Mouse (Mus musculus): ENCODE measurements at regions not wholly inside any gene's neighbourhood (a gene's known extent, or its start where the extent isn't known, plus 50 kb on each side); places are given as distances from the start of the nearest gene placed in this dataset.
"Not testable (repeated sequence)": the region's sequence is repeated elsewhere in the genome, so short reads cannot be mapped to it uniquely, and the experiment has no call there.

DNA sequence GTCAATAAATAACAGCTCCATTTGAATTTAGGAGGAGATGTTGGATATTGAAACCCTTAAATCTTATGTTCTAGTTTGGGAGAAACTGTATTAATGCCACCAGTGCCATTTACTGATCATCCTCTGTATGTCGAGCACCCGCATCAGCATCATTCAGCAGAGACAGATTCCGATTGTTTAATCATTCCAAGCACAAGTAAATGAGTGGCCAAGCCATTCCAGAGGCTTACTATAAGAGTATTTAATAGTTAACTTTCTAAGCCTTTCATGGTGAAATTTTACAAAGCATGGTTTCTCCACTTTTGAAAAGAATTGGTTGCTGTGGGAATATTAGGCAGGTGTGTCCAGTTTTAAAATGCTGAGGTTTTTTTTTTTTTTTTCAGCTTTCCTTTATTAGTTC lies 1363.9 kb upstream of the Got2 start:
- no peak for ATAC-seq (replicated peaks; ENCODE audit: poor library complexity)

DNA sequence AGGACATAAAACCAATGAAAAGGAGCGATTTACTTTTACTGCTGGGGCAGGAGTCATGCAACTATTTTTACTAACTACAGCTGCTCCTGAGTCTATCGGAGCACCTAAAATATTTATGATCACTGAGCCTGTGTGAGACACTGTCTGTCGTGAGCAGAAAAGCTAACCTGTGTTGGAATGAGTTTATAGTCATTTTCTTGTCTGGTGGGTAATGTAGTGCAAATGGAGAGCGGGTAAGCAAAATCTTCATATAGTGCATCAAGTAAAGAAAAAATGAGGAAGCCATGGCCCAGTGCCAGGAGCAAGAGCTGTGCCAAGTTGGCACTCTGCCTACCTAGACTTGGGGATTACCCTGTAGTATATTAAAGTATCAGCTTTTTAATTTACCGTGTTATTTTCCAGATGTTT lies 1363.1 kb upstream of the Got2 start:
- ATAC-seq (replicated peaks; ENCODE audit: poor library complexity), result no peak

DNA sequence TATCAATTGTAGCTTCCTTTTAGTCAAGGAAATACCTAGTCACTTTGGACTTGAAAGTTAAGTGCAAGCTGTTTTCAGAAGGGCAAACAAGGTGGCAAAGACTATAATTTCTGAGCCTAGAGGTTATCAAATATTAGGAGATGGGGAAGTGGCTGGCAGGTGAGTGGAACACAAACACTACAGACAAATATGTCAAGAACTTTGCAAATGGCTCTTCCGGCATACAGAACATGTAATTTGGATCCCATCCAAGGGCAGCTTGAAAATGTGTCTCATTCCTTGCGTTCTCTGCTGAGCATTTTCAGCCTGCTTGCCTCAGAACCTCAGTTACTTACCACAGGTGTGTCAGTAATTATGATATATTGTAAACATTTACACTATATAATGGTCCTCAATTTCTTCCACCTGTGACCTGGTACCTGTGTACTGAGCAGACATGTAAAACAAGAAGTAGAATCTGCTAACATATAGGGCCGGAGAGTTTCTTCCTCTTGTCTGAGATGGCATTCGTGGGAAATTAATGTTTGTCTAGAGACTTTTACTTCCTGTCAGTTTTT lies 1346.3 kb upstream of the Got2 start:
- ATAC-seq (replicated peaks; ENCODE audit: poor library complexity), result no peak

DNA sequence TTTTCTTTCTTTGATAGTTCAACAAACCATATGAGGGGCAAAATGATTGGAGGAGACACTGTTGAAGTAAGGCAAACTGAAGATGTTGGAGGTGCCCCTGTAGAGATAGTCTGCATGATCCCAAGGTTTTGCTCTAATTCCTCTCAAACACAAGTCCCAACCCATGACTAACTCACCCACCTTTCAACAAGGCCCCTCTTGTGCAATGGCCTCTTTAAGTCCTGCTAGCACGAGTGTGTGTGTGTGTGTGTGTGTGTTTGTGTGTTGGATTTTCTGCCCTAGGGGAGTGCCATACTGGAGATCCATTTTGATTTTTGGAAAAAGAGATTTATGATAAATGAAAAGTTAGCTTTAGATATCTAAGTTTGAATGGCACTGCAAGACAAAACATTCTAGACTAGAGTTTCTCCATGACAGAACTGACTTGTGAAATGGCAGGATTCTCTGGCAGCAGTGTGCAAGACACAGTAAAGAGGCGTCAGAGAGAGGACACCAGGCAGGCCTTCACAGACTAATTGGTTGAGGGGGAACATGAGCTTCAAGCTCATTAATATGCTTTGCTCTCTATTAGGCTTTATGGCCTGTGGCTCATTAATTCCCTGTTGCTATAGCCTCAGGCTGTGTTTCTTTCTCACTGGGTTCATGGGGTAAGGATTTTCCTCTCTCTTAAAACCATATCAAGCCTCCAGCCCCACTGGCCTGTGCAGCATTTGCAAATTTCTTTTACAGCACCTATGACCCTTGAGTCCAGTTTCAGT lies 1344.5 kb upstream of the Got2 start:
- no peak for ATAC-seq (replicated peaks; ENCODE audit: poor library complexity)

DNA sequence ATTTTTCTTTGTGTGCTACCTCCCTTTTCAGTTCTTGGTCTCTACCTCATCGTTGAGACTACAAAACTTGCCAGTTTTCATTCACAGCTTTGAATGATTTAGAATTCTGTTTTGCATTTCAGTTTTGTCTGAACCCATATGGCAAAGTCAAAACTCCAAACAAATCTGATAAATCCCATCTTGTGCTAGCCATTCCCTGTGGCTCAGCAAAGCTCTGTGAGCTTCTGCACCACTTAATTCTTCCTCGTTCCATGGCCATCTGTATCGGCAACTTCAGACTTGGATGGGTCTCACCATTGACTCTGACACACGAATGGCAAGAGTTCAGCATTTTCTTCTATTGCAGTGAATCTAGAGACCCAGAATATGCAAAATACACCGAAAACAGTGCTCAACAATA lies 1343.3 kb upstream of the Got2 start:
- no peak for ATAC-seq (replicated peaks; ENCODE audit: poor library complexity)

DNA sequence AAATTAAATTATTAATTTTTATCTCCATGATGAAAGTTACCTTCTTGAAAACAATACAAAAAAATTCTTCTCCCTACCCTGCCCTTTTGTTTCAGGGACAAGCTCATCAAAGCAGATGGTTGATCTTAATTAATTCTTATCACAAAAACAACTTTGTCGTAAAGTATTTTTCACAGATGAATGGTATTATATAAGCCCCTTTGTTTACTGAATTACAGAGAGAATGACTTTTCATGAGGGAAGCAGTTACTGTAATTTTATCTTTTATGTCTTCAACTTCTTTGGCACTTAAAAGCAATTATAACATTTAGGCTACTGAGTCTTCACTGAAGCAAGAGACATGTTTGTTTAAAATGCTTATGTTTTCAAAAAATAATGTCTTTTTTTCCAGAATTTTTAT lies 1303.5 kb upstream of the Got2 start:
- ATAC-seq (replicated peaks; ENCODE audit: poor library complexity), result no peak

DNA sequence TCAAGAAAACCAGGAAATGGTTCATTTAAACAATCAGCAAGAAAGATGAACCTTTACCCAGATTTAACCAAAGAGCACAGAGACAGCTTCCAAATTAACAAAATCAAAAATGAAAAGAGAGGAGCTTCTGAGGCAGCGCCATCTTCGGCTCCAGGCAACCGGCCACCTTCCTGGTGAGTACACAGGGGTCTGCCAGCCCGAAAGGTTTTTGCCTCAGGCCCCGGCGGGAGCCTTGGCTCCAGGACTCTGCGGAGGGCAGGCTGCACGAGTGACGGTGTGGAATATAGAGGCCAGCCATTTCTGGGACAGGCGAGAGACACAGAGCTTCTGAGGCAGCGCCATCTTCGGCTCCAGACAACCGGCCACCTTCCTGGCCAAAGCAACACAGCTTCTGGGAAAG lies 1295.5 kb upstream of the Got2 start:
- not testable (repeated sequence) for ATAC-seq (replicated peaks; ENCODE audit: poor library complexity)

DNA sequence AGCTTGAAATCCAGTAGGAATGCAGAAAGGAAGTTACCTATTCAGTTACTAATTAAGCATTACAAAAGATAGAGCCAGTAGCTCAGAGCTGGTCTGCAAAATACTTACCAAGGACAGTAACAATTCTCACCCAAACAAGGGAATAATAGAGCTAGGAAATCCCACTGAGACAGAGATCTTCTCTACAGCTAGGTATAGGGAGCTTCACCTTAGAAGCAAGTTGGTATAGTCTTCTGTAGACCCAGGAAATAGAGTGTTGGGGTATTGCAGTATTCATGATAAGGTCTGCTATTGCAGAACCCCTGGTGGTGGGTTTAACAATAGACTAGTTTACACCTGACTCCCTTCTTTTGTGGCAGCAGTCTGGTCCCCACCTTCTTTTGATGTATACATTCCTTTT lies 1294.1 kb upstream of the Got2 start:
- ATAC-seq (replicated peaks; ENCODE audit: poor library complexity), result not testable (repeated sequence)
